Mouse (Mus musculus) gastrocnemius, adult 8-10 months (tissue): ENCODE measurements around the gene Ubl5. TPM values are rescaled to one million over a fixed set of nuclear protein-coding genes. Genes with fewer than 3 reads are reported as not detected.

Source experiments
- DNase-seq, 2 experiments: peaks; one replicate each; pipeline ENCODE4 v3.0.0; 2022; ENCODE audit warnings: low spot score in 2 of 2
- total RNA-seq, 4 experiments: library from RNA; stranded (reverse); gene quantifications; 2 replicates each; pipeline ENCODE4 v1.2.4; 2022

Ubl5 gene
- total RNA-seq, 4 experiments from 2014 or later = 164 to 206 (median 183) TPM

DNA sequence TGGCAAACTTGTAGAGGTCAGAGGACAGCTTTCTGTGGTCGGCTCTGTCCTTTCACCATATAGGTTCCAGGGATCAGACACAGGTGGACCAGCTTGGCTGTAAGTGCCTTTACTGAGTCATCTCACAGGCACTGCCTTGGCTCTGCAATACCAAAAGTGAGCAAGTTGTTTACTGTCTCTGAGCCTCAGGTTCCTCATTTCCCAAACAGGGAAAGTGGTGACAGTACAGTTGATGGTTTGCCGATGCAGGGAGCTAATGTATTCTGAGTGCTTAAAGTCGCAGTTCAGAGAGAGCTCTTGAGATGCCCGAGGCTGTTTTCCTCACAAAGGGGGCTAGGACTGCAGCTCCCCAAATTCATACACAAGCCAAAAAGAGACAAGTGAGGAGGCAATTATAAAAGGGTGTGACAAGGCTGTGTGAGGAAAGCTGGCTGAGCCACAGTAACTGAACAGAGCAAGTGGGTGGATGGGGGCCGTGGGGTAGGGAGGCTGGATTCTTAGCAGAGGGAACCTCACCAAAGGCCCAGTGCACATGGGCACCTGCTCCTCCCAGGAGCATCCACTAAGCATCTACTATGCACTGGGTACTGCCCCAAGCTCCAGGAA, 53.5 kb downstream of the Ubl5 start:
- DNase-seq = no peak

Other genes with a start within 250 kb of the Ubl5 start
- 1 to 10 TPM; 5.8 to 10.0 (median 8.8) TPM for gene Zfp26, start 182.7 kb upstream of the Ubl5 start, total RNA-seq
- 1 to 10 TPM; 7.3 to 9.6 (median 8.2) TPM for gene Zfp426, start 150.1 kb upstream of the Ubl5 start, total RNA-seq
- 10 to 100 TPM; 13.4 to 20.6 (median 18.9) TPM for gene Zfp266, start 121.5 kb upstream of the Ubl5 start, total RNA-seq
- gene Zfp846, start 61.6 kb upstream of the Ubl5 start, total RNA-seq = 1 to 10 TPM; 2.0 to 4.2 (median 2.5) TPM
- 1 to 10 TPM; 3.8 to 5.9 (median 4.7) TPM for gene Fbxl12, start 1.9 kb downstream of the Ubl5 start, total RNA-seq
- 10 to 100 TPM; 12.2 to 15.0 (median 13.7) TPM for gene Pin1, start 9.2 kb downstream of the Ubl5 start, total RNA-seq
- gene Olfm2, start 103.5 kb downstream of the Ubl5 start, total RNA-seq = under 1 TPM in 2 of 4 experiments, not detected in 2; 0.16 to 0.32 TPM
- gene Col5a3, start 172.2 kb downstream of the Ubl5 start, total RNA-seq = 1 to 10 TPM; 2.8 to 8.0 (median 6.7) TPM
- gene Rdh8, start 175.6 kb downstream of the Ubl5 start, total RNA-seq = 1 to 10 TPM in 1 of 4 experiments, under 1 TPM in 2, not detected in 1; 0.46 to 1.0 (median 0.80) TPM
- gene A230050P20Rik, start 225.8 kb downstream of the Ubl5 start, total RNA-seq = 1 to 10 TPM in 3 of 4 experiments, under 1 TPM in 1; 0.53 to 2.7 (median 1.5) TPM
- gene Angptl6, start 236.8 kb downstream of the Ubl5 start, total RNA-seq = 1 to 10 TPM; 6.5 to 7.6 (median 7.1) TPM
- gene Ppan, start 245.3 kb downstream of the Ubl5 start, total RNA-seq = 10 to 100 TPM in 1 of 4 experiments, 1 to 10 TPM in 3; 6.8 to 10.9 (median 8.3) TPM